Mouse (Mus musculus): ENCODE measurements around the gene Prb1. TPM values are rescaled to one million over a fixed set of nuclear protein-coding genes. Genes with fewer than 3 reads are reported as not detected.
"Not testable (repeated sequence)": the region's sequence is repeated elsewhere in the genome, so short reads cannot be mapped to it uniquely, and the experiment has no call there.

Gene Prb1
- polyA plus RNA-seq (2015; fragmentation: Nextera tagmentation; extraction: Ambion mirVana) = not detected in 2 replicates

DNA sequence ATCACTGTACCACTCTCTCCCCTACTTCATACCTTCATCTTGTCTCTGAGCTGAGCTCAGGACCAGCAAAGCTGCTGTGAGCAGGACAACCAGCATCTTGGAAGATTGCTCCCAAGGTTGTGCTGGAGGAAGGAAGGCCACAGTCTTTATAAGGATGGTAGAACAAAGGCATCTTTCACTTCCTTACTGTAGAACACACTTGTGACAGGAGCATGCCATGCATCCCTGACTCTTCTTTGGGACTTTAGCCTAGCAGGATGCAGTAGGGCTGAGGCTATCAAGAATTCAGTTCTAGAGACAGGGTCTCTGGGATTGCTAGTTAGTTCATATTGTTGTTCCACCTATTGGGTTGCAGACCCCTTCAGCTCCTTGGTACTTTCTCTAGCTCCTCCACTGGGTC is at the start of gene Prb1:
Gene Prb1, minus strand, starts transcription at position 101 of the 400 bp plus-strand sequence.
- H3K4me1 ChIP-seq (replicated peaks; ENCODE audit: control insufficient read depth, insufficient read depth, low read length); H3K27me3 ChIP-seq (ENCODE audit: control insufficient read depth, insufficient read depth, low read depth, low read length); ATAC-seq (ENCODE audit: low read depth); H3K36me3 ChIP-seq (ENCODE audit: control insufficient read depth, insufficient read depth, low read length); H3K27ac ChIP-seq (ENCODE audit: low read length); H3K9me3 ChIP-seq (ENCODE audit: control insufficient read depth, low read length); H3K4me2 ChIP-seq (ENCODE audit: low read depth, low read length); H3K9ac ChIP-seq (ENCODE audit: low read length); H3K4me3 ChIP-seq (ENCODE audit: low read length): not testable (repeated sequence)

Other genes with a start within 250 kb of the Prb1 start
- gene Prpmp5, start 104.2 kb upstream of the Prb1 start, polyA plus RNA-seq (2015; fragmentation: Nextera tagmentation; extraction: Ambion mirVana) = not detected in 2 replicates
- gene Gm8882, start 153.6 kb upstream of the Prb1 start, polyA plus RNA-seq (2015; fragmentation: Nextera tagmentation; extraction: Ambion mirVana) = not detected in 2 replicates